Mouse (Mus musculus) T-cell, adult 2 months (primary cell): ENCODE data around the gene Larp1.

Source experiments
- DNase-seq: peaks from one replicate; pipeline ENCODE4 v3.0.0; 2022; ENCODE audit warnings: low spot score

Larp1 gene

DNA sequence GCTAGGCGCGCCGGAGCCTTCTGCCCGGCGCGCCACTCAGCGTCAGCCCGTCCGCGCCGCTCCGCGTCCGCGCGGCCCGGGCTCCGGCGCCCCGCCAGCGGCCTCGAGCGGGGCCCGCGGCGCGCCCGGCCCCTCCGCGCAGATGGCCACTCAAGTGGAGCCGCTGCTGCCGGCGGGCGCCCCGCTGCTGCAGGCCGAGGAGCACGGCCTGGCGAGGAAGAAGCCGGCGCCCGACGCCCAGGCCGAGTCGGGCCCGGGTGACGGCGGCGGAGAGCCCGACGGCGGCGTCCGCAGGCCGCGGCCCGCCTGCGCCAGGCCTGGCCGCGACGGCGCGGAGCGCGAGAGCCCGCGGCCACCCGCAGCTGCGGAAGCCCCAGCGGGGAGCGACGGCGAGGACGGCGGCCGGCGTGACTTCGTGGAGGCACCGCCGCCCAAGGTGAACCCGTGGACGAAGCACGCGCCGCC is at the start of gene Larp1:
Larp1 (plus strand) TSS at position 14 of the 465 bp plus-strand sequence.
- peak; percentile 31 for DNase-seq

DNA sequence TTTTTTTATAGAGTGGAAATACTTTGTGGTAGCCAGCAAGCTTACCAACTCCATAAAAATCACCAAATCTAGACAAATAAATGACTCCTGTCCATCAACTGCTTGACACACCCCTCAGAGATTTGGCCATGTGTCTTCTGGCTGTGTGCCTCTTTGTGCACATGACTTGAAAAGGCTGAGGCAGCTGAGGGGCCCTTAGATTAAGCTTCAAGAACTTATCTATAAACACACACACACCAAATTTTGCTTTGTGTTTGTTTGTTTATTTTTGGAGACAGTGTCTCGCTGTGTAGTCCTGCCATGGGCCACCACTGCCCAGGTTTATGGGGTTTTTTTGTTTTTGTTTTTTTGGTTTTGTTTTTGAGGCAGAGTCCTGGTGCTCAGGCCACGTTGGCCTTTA is 48.9 kb upstream of the Larp1 start:
- no peak for DNase-seq

- DNase-seq, result peak; percentile 73
These were observed 46.2 kb upstream of the Larp1 start for GRCm38 (mm10) chr11:57962382-57963285.

GRCm38 (mm10) chr11:57963291-57963870 is 45.5 kb upstream of the Larp1 start:
- DNase-seq, result no peak

GRCm38 (mm10) chr11:57966630-57967029 is 42.2 kb upstream of the Larp1 start:
- DNase-seq, result peak; percentile 3

GRCm38 (mm10) chr11:57968301-57968700 is 40.6 kb upstream of the Larp1 start:
- no peak for DNase-seq

- no peak for DNase-seq
These were observed 38.3 kb upstream of the Larp1 start for GRCm38 (mm10) chr11:57970541-57970940.

- DNase-seq, result no peak
These were observed 35.6 kb upstream of the Larp1 start for GRCm38 (mm10) chr11:57973001-57973912.

GRCm38 (mm10) chr11:57973913-57974234 is 35.0 kb upstream of the Larp1 start:
- no peak for DNase-seq

GRCm38 (mm10) chr11:57975876-57976275 is 33.0 kb upstream of the Larp1 start:
- DNase-seq, result no peak

GRCm38 (mm10) chr11:57977681-57978080 is 31.2 kb upstream of the Larp1 start:
- DNase-seq, result no peak

DNA sequence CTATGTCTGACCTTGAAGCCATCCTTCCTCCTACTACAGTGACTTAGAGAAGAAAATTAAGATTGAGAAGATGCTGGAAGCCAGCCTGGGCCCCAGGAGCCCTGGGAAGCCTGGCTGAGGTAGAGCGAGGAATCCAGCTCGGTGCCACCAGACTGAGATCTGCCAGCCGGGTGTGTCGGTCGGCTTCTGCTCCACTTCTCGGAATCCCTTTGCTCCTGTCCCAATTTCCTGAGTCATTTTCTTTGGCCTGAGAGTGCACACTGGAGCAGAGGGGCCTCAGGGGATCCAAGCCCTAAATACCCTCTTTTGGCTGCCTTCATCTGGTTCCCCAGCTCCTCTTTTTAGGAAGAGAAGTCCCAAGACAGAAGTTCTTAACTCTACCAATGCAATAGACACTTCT is 29.2 kb upstream of the Larp1 start:
- DNase-seq, result no peak

DNA sequence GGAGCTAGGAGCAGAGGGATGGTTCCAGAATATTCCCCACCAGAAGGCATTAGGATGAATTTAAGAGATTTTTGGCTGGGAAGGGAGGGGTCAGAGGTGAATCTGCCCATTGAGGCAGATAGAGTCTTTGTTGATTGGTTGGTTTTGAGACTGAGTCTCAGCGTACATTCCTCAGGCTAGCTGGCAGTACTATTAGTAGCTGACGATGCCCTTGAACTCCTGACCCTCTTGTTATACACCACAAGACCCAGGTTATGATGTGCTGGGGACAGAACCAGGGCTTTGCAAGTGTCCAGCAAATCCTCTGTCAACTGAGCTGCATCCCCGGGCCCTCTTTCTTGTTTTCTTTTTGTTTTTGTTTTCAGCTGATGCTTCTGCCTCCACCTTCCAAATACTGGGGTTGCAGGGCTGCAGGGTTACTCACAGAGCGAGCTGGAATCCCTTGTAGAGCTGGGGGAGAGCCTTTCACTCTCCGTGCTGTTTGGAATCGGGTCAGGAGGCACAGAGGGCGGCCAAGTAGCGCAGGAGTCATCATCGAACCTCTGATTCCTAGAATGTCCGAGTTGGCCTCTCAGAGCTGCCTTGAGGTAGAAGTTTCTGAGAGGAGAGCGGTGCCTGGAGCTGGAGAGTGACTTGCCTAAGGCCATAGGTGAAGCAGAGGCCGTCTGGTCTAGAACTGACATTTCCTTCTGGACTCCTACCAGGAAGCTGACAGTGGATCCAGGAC is 27.6 kb upstream of the Larp1 start:
- no peak for DNase-seq

GRCm38 (mm10) chr11:57983480-57984342 is 25.2 kb upstream of the Larp1 start:
- DNase-seq, result no peak

DNA sequence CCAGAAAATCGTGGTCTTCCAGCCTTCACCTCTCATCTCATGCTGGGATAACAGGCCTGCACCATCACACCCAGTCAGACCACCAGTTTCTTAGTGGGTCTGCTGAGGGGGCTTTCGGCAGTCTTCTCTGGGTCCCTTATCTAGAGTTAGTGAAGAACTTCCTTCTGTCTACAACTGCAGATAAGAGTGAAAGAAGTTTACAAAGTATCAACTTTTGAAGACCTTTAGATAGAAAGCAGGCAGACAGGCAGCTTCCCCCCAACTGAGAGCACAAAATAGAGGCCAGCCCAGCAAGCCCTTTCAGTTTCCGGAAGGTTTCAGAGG is 24.6 kb upstream of the Larp1 start:
- no peak for DNase-seq

DNA sequence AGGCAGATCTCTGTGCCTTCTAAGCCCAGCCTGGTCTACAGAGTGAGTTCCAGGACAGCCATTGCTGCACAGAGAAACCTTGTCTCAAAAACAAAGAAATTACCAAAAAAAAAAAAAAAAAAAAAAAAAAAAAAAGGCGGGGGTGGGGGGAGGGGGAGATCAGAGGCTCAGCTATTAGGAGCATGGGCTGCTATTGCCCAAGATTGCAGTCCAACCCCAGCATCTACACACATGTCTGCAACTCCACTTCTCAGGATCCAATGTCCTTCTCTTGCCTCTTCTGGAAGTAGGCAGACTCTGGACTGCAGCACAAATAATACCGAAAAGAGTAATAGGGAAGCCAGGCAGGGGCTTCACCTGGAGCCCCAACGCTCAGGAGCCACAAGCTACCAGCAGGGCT is 23.4 kb upstream of the Larp1 start:
- DNase-seq, result no peak

DNA sequence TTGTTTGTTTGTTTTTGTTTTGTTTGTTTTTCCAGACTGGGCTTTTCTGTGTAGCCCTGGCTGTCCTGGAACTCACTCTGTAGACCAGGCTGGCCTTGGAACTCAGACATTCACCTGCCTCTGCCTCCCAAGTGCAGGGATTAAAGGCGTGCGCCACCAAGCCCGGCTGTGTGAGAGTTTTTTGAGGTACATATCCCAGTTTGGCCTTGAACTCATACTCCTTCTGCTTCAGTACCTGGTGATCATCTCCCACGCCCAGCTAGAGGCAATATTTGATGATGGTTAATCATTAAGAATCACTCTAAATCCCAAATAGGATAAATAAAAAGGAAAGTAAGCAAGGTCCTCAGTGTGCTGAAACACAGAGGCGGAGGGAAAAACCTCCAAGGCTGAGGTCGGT is 22.8 kb upstream of the Larp1 start:
- no peak for DNase-seq

GRCm38 (mm10) chr11:57986456-57986855 is 22.4 kb upstream of the Larp1 start:
- no peak for DNase-seq

DNA sequence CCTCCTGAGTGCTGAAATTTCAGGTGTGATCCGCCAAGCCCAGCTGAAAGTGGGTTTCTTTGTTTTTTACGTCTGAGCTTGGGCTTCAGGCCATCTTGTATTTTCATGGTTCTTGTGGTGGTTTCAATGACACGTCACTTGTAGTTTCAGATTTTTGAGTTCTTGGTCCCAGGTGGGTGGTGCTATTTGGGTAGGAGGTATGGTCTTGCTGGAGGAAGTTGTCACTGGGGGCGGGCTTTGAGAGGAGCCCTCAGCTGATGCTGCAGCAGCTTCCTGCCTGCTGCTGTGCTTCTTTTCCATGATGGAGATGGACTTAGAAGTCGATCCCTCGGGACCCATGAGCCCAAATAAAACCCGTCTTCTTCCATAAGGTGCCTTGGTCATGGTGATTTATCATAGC is 22.0 kb upstream of the Larp1 start:
- no peak for DNase-seq

GRCm38 (mm10) chr11:57998168-57998567 is 10.7 kb upstream of the Larp1 start:
- no peak for DNase-seq

GRCm38 (mm10) chr11:57998872-57999271 is 10.0 kb upstream of the Larp1 start:
- DNase-seq, result no peak
